Mouse (Mus musculus) kidney, adult 2 months (tissue): ENCODE data around the gene Soga3.

Source experiments
- CTCF ChIP-seq: fragments of 200-500 bp; conservative IDR thresholded peaks from 2 replicates; pipeline ENCODE4 v1.5.1; 2011; ENCODE audit warnings: low read depth, mild to moderate bottlenecking, control low read depth, low read length, moderate library complexity, mixed read lengths; ENCODE audit not compliant: insufficient read depth, insufficient read length
- POLR2A ChIP-seq: fragments of 200-500 bp; IDR thresholded peaks from one replicate; pipeline ENCODE4 v1.6.1; 2011; ENCODE audit warnings: low read depth, low read length, control low read depth

DNA sequence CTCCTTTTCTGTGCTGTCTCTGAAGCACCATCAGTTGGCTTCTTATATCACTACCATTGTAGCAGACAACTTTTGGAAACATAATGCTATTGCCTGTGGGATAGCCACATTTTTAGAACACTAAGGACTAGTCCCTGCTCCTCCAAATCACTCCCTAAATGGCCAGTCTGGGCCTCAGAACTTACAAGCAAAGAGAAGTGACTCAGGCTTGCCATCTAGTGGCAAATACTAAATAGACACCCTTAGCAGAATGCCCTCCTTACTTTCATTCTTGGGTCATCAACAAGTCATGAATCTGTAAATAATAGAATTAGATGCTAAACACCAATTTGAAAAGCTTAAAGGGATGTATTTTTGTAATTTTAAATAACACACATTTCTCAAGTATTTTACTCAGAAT is 63.1 kb downstream of the Soga3 start:
- TF ChIP-seq CTCF (peak; percentile 35; the same call in 1 of the 2 replicates), POLR2A (no peak)
